Mouse (Mus musculus) megakaryocyte, embryonic 14.5 days (primary cell): ENCODE results near the gene Pde4dip. TPM values are rescaled to one million over a fixed set of nuclear protein-coding genes. Genes with fewer than 3 reads are reported as not detected.

ENCODE experiments used
- H3K27me3 ChIP-seq: replicated peaks from 2 replicates; pipeline ENCODE3; 2012; ENCODE audit warnings: inconsistent platforms
- H3K36me3 ChIP-seq: replicated peaks from 2 replicates; pipeline ENCODE3; 2012; ENCODE audit warnings: low read length, inconsistent platforms, mixed read lengths
- H3K4me1 ChIP-seq: 2 replicates; pipeline ENCODE4 v1.6.1; 2012; ENCODE audit warnings: inconsistent platforms
- H3K4me3 ChIP-seq: replicated peaks from 2 replicates; pipeline ENCODE3; 2012; ENCODE audit warnings: moderate library complexity, mild to moderate bottlenecking, inconsistent platforms
- H3K9me3 ChIP-seq: 2 replicates; pipeline ENCODE4 v1.6.1; 2012; ENCODE audit warnings: inconsistent platforms
- FLI1 ChIP-seq: IDR thresholded peaks from 2 replicates; pipeline ENCODE4 v1.6.1; 2012; ENCODE audit warnings: low read length, inconsistent platforms, mixed read lengths
- GATA1 ChIP-seq: IDR thresholded peaks from 3 replicates; pipeline ENCODE4 v1.6.1; 2012; ENCODE audit warnings: mixed read lengths, low read length, inconsistent platforms, borderline replicate concordance
- polyA plus RNA-seq: library from polyadenylated mRNA; stranded (reverse); fragments of >175 nt; gene quantifications from 2 replicates; pipeline ENCODE4 v1.2.3, GENCODE M21; 2012; ENCODE audit warnings: low replicate concordance; ENCODE audit not compliant: insufficient read depth

Gene Pde4dip
- polyA plus RNA-seq, 1 experiment = 0.38 TPM

DNA sequence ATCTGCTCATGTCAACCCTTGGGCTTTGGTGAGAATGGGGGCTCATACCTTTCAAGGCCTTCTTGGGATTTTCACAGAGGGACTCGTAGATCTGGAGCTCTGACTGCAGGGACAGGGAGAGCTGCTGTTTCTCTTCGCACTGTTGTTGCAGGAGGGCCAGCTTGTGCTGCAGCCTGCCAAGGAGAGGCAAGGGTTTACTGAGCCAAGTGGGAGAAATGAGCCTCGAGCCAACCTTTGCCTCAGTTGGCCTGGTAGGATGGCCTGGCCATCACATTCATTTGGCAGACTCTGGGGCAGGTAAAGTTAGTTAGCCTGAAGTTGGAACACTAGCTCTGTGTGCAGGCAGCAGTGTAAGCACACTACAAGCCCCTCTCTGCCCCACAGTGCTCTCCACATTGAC, 189.4 kb downstream of the Pde4dip start:
- H3K36me3 ChIP-seq = no peaks in the 10 kb centered on the region
- no peaks in the 10 kb centered on the region for H3K4me1 ChIP-seq
- no peak overlapping the region for H3K4me3 ChIP-seq
- peaks cover 38% of the 10 kb centered on the region for H3K27me3 ChIP-seq
- no peaks in the 10 kb centered on the region for H3K9me3 ChIP-seq
- TF ChIP-seq GATA1 (no peak), FLI1 (no peak)

DNA sequence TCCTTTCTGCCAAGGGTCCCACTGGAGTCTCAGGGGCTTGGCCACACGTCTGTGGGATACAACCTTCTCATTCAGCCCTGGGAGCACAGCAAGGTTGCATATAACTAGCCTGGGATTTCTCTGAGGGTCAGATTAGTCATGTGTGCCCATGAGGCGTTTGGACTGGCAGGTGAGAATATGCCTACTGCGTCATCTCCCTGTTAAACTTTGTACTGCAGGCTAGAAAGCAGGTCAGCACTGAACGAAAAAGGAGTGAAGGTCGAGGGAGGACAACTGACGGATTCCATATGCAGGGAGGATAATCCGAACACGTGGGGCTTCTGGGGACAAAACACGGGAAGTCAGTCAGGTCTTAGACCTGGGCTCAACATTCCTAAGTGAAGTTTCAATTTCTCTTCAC, 191.2 kb downstream of the Pde4dip start:
- H3K36me3 ChIP-seq = no peaks in the 10 kb centered on the region
- peaks cover 45% of the 10 kb centered on the region for H3K27me3 ChIP-seq
- no peaks in the 10 kb centered on the region for H3K4me1 ChIP-seq
- H3K4me3 ChIP-seq = no peak overlapping the region
- TF ChIP-seq GATA1 (no peak), FLI1 (no peak)
- H3K9me3 ChIP-seq = no peaks in the 10 kb centered on the region

DNA sequence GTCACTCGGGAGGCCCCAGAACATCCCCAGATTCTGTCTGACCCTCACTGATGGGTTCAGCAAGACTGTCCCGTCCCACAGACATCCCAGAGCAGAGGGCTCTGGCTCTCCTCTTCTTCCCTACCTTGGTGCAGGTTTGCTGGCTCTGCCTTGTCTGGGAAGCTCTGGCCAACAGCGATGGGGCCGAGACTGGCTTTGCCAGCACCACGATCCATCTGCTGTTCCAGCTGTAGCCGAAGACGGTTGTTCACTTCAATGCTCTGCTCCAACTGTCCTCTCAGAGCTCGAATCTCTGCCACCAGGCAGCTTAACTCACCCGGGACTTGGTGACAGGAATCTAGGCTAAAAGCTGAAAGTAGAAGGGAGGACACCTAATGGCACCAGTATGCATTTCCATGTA, 191.6 kb downstream of the Pde4dip start:
- no peak overlapping the region for H3K4me3 ChIP-seq
- no peaks in the 10 kb centered on the region for H3K36me3 ChIP-seq
- no peaks in the 10 kb centered on the region for H3K9me3 ChIP-seq
- H3K27me3 ChIP-seq = peaks cover 47% of the 10 kb centered on the region
- H3K4me1 ChIP-seq = no peaks in the 10 kb centered on the region
- TF ChIP-seq FLI1 (no peak), GATA1 (no peak)

DNA sequence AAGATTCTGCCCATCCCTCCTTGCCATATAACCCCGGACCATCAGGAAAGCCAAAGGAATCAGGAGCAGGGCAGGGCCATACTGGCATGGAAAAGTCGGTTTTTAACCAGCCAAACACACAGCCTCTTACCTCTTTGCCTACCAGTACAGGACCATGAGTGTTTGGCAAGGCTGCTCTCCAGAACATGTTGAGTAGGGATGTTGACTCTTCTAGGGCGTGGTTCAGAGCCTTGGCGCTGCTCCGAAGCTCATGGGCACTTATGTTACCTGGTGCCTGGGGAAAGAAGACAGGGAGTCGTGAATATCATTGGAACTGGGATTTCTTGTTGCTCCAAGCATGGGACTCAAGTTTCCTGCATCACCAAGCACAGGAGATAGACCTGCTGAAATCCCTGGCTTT, 194.7 kb downstream of the Pde4dip start:
- Histone ChIP-seq H3K27me3 (peaks cover 45% of the 10 kb centered on the region), H3K4me1 (no peaks in the 10 kb centered on the region; the same call in 1 of the 2 replicates), H3K4me3 (no peak overlapping the region), H3K36me3 (no peaks in the 10 kb centered on the region), H3K9me3 (no peaks in the 10 kb centered on the region)
- TF ChIP-seq FLI1 (no peak), GATA1 (no peak)

DNA sequence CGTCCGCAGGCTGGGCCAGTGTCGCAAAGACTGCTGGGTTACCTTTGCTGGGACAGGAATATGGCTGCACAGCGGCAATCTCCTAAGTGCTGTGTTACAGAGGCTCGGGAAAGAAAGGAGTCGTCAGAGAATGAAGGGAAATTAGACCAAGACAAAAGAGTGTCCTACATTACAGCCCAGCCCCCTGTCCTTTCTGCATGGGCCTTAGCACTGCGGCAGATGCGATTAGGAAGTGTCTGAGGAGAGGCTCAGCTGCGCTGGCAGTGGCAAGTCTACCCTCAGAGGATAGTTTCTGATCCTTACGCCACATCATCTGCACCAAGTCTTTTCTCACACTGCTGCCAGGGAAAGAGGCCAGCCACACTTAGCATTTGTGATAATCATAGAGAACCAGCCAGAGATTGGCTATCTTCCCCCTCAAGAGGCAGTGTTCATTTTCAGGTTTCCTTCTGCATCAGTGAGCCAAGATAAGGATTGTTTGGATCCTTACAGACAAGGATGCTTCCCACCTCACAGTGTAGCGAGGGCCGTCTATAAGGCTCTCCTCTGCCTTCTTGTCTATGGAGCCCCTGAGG, 197.0 kb downstream of the Pde4dip start:
- no peaks in the 10 kb centered on the region for H3K36me3 ChIP-seq
- H3K27me3 ChIP-seq = peaks cover 51% of the 10 kb centered on the region
- H3K9me3 ChIP-seq = no peaks in the 10 kb centered on the region
- TF ChIP-seq FLI1 (no peak), GATA1 (no peak)
- H3K4me1 ChIP-seq = no peaks in the 10 kb centered on the region; the same call in 1 of the 2 replicates
- H3K4me3 ChIP-seq = no peak overlapping the region

DNA sequence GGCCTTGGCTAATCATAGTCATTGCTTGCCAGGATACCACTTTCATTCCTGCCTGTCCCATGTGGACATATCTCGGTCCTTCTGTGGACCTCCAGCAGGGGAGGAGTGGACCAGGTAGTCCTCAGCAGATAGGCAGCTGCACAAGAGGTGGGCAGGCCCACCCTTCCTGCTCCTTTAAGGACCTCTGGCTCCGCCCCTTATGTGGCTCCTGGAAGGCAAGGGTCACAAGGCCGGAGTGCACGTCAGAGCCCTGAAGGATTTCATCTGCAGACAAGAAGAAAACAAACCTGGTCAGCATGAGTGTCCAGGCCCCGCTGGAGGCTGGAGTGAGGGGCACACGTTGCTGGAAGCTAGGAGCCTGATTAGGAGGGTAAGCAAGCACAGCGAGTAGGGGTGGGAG, 197.9 kb downstream of the Pde4dip start:
- Histone ChIP-seq H3K4me3 (no peak overlapping the region), H3K27me3 (peaks cover 56% of the 10 kb centered on the region), H3K36me3 (no peaks in the 10 kb centered on the region), H3K4me1 (peaks cover 3% of the 10 kb centered on the region; the same call in 1 of the 2 replicates), H3K9me3 (no peaks in the 10 kb centered on the region)
- no peak for TF ChIP-seq GATA1
- no peak for TF ChIP-seq FLI1

DNA sequence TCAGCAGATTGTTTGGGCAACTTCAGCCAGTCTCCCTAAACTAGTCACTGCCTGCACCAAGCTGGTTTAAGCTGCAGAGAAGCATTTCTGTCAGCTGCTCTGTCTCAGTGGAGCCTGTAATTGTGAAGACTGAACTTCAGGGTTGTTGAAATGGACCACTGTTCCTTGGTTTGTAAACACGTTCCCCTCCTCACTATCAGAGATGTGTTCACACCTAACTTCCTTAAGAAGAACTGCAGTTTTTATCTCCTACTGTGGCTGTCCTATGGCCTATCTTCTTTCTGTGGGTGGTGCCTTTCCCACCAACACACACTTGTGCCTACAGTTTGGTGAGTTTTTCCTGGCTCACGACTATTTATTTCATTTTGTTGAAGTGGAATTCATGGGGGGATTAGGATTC, 199.2 kb downstream of the Pde4dip start:
- H3K36me3 ChIP-seq = no peaks in the 10 kb centered on the region
- no peak for TF ChIP-seq FLI1
- peaks cover 54% of the 10 kb centered on the region for H3K27me3 ChIP-seq
- H3K9me3 ChIP-seq = no peaks in the 10 kb centered on the region
- no peak overlapping the region for H3K4me3 ChIP-seq
- H3K4me1 ChIP-seq = peaks cover 8% of the 10 kb centered on the region

DNA sequence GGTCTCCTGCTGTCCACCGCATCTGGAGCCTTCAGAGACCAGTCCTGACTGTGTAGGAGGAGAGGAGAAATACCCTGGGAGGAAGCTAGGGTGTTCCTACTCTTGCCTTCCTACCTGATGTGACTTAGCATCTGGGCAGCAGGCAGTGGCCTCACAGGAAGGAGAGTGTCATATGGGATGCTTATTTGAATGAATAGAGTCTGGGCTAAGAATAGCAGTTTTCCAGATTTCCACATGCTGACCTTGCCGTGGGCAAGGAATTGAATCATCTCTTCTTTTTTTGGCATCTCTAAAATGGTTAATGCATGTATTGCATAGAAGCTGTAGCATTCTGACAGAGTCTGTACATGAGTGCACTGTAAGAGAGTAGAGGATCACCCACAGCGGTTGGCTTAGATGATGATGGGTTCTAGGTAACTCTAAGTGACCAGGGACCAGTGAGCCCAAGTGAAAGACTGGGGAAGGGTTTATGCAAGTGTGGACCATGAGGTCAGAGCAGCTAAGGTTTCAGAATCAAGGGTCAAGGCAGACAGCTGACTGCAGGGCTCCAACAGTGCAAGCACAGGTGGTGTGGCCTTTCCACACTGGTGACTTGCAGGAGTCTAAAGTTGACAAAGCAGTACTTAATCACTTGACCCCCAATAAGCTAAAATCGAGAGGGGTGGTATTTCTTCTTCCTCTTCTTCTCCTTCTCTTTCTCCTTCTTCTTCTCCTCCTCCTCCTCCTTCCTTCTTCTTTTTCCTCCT, 202.0 kb downstream of the Pde4dip start:
- TF ChIP-seq GATA1 (no peak), FLI1 (no peak)
- Histone ChIP-seq H3K4me3 (no peak overlapping the region), H3K4me1 (peaks cover 27% of the 10 kb centered on the region), H3K9me3 (no peaks in the 10 kb centered on the region), H3K27me3 (peaks cover 48% of the 10 kb centered on the region), H3K36me3 (no peaks in the 10 kb centered on the region)

DNA sequence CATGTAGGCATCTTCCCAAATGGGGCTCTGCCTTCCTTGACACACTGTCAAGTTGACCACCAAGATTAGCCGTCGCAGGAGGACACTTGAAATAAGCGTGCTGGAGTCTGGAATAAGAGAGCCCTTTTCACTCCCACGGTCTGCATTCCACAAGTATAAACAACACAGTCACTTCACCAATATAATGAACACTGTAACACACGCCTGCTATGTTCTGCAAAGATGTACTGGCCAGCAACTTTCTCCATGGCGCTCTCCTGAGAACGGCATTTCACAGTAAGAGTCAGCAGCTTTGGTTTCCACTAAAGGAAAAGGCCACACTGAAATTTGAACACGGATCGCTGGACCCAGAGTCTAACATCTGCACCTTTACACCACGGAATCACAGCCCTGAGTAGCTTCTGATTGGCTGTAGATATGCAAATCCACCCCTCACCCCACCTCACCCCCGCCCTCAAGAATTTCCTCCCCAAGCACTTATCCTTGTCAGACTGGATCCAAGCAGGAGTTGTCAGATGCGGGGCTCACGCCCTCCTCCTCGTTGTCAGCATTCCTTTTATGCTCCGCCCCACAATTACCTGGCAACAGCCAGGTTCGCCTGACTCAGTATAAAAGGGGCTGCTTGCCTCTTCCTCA, 204.8 kb downstream of the Pde4dip start:
- Histone ChIP-seq H3K9me3 (no peaks in the 10 kb centered on the region), H3K4me3 (no peak overlapping the region), H3K4me1 (peaks cover 39% of the 10 kb centered on the region), H3K36me3 (no peaks in the 10 kb centered on the region), H3K27me3 (peaks cover 42% of the 10 kb centered on the region)
- no peak for TF ChIP-seq FLI1
- TF ChIP-seq GATA1 = no peak

DNA sequence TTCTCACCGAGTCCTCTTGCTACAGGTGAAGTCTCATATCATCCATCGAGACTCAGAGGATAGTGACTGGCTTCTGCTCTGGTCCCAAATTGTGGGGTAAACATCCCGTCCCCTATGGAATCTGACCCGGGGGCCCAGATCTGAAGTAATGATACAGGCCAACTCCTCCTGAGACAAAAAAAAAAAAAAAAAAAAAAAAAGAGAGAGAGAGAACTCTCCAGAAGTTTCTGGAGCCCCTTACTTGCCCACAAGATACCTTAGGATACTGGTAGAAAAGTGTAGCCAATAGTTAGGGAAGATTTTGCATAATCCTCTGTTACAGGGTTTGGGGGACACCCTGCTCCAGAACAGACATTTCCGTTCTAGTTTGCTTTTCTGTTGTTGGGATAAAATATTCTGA, 205.9 kb downstream of the Pde4dip start:
- Histone ChIP-seq H3K36me3 (no peaks in the 10 kb centered on the region), H3K4me3 (peak overlapping the region; percentile 92), H3K9me3 (no peaks in the 10 kb centered on the region), H3K4me1 (peaks cover 39% of the 10 kb centered on the region), H3K27me3 (peaks cover 41% of the 10 kb centered on the region)
- no peak for TF ChIP-seq FLI1
- TF ChIP-seq GATA1 = no peak
